Mouse (Mus musculus): ENCODE results near the gene Dcaf4. TPM values are rescaled to one million over a fixed set of nuclear protein-coding genes. Genes with fewer than 3 reads are reported as not detected.

Dcaf4 gene
- total and polyA plus RNA-seq, 3 experiments: 11.9 to 17.2 (median 13.6) TPM

DNA sequence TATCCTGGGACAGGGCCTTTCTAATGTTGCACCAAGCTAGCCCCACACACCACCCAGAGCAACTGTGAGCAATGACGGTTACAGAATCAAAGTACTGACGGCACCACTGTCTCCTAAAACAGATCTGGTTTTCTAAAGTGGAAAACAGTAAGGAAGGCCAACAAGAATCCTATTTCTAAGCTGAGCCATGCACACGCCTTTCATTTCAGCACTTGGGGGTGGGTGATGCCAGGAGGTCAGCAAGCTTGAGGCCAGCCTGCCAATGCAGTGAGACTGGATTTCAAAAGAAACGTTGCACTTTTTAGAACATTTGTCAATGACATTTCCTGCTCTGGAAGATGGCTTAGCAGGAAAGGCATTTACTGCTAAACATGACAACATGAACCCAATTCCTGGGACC lies 33.5 kb downstream of the Dcaf4 start:
- H3K27me3 ChIP-seq (ENCODE audit: control insufficient read depth, insufficient read depth, low read length): no peaks in the 10 kb centered on the region
- H3K36me3 ChIP-seq (ENCODE audit: control insufficient read depth, insufficient read depth, low read length): no peaks in the 10 kb centered on the region
- no peak for TF ChIP-seq CTCF (IDR thresholded peaks at IDR 0.05)
- TF ChIP-seq POLR2A (IDR thresholded peaks at IDR 0.05; ENCODE audit: insufficient read depth, low read depth, low read length): no peak
- TF ChIP-seq EP300 (IDR thresholded peaks at IDR 0.05; ENCODE audit: insufficient read depth, low read depth, low read length): no peak
- H3K4me1 ChIP-seq (ENCODE audit: control insufficient read depth, insufficient read depth, low read length): no peaks in the 10 kb centered on the region
- 74% methylated on average over 4 of the region's 4 CpGs for WGBS
- H3K4me3 ChIP-seq: no peak overlapping the region
- no peak overlapping the region for H3K27ac ChIP-seq
- intact Hi-C loops (cut with DNase I): no loop called here
- H3K79me2 ChIP-seq (replicated peaks; ENCODE audit: control insufficient read depth, insufficient read depth, low read length): no peaks in the 10 kb centered on the region
- H3K9ac ChIP-seq (ENCODE audit: low read depth, low read length): no peak overlapping the region
- DNase-seq: no peak

DNA sequence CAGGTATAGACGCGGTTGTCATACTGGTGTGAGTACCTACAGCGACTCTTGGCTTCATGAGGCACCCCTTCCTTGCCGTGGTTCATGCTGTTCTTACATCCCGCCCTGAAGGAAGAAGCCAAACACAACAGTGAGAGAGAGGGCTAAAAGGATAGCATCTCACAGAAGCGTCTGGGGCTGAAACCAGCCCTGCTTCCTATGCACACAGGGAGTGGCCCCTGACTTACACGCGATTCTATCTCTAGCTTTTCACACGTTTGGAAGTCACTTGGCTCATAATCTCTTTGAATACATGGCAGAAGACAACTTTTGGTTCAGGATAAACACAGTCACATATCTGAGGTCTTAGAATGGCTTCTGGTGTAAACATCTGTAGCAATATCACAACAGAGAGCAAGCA lies 35.3 kb downstream of the Dcaf4 start:
- Histone ChIP-seq H3K4me3 (no peak overlapping the region), H3K27me3 (ENCODE audit: control insufficient read depth, insufficient read depth, low read length) (no peaks in the 10 kb centered on the region), H3K79me2 (replicated peaks; ENCODE audit: control insufficient read depth, insufficient read depth, low read length) (no peaks in the 10 kb centered on the region), H3K9ac (ENCODE audit: low read depth, low read length) (no peak overlapping the region), H3K36me3 (ENCODE audit: control insufficient read depth, insufficient read depth, low read length) (no peaks in the 10 kb centered on the region), H3K27ac (no peak overlapping the region), H3K4me1 (ENCODE audit: control insufficient read depth, insufficient read depth, low read length) (no peaks in the 10 kb centered on the region)
- 54% methylated on average over 9 of the region's 9 CpGs for WGBS
- intact Hi-C loops (cut with DNase I): no loop called here
- no peak for TF ChIP-seq EP300 (IDR thresholded peaks at IDR 0.05; ENCODE audit: insufficient read depth, low read depth, low read length)
- TF ChIP-seq CTCF (IDR thresholded peaks at IDR 0.05): no peak
- no peak for TF ChIP-seq POLR2A (IDR thresholded peaks at IDR 0.05; ENCODE audit: insufficient read depth, low read depth, low read length)
- no peak for DNase-seq

DNA sequence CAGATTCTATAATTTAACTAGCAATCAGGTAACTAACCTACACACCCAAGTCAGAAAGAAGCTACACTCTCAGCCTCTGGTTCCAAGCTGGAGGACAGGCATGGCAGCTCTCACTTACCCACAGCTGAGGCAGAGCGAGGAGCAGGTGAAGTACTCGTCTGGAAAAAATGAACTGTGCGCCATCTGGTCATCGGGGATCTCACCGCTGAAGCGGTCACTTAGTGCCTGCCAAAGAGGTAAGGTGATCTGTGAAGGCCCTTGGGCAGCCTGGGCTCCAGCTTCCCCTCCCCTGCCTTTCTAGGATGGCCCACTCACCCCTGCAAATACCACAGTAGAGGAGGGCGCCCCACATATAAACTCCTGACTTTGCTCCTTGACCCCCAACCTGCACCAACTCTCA lies 38.2 kb downstream of the Dcaf4 start:
- H3K79me2 ChIP-seq (replicated peaks; ENCODE audit: control insufficient read depth, insufficient read depth, low read length): no peaks in the 10 kb centered on the region
- no peaks in the 10 kb centered on the region for H3K27me3 ChIP-seq (ENCODE audit: control insufficient read depth, insufficient read depth, low read length)
- H3K36me3 ChIP-seq (ENCODE audit: control insufficient read depth, insufficient read depth, low read length): no peaks in the 10 kb centered on the region; the same call in 1 of the 2 replicates
- TF ChIP-seq POLR2A (IDR thresholded peaks at IDR 0.05; ENCODE audit: insufficient read depth, low read depth, low read length) (no peak), CTCF (IDR thresholded peaks at IDR 0.05) (no peak), EP300 (IDR thresholded peaks at IDR 0.05; ENCODE audit: insufficient read depth, low read depth, low read length) (no peak)
- 96% methylated on average over 7 of the region's 7 CpGs for WGBS
- H3K4me3 ChIP-seq: no peak overlapping the region
- intact Hi-C loops (cut with DNase I): no loop called here
- DNase-seq: no peak
- H3K9ac ChIP-seq (ENCODE audit: low read depth, low read length): no peak overlapping the region
- no peak overlapping the region for H3K27ac ChIP-seq
- H3K4me1 ChIP-seq (ENCODE audit: control insufficient read depth, insufficient read depth, low read length): no peaks in the 10 kb centered on the region

DNA sequence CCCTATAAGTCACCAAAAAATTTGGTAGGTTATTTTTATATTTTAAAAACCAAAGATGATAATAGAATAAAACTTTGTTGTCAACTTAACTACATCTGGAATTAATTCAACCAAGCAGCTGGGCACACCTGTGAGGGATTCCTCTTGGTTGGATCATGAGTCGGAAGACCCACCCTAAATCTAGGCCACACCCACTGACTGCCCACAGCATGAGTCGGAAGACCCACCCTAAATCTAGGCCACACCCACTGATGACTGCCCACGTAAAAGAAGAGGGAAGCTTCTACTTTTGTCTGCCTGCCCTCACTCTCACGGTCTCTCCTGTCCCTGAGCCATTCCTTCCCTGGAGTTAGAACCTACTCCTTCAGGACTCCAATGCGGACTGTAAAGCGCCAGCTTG lies 39.9 kb downstream of the Dcaf4 start:
- no peak for DNase-seq

DNA sequence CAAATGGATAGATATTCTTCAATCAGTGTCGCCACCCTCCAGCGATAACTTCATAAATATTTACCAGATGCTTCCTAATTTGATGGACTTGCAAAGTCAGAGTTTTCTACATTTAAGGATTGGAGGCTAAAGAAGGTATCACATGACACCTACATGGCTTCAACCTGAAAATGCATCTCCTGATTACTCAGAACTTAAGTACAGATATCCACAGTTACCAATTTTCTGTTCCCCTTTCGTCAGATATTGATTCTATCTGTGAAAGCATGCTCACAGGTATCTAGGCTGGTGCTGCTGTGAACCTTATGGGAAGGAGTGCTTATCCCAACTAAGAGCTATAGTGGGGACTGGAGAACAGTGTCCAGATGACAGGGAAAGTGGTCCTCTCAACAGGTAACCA lies 42.3 kb downstream of the Dcaf4 start:
- intact Hi-C loops (cut with DNase I): no loop called here
- H3K9ac ChIP-seq (ENCODE audit: low read depth, low read length): no peak overlapping the region
- TF ChIP-seq EP300 (IDR thresholded peaks at IDR 0.05; ENCODE audit: insufficient read depth, low read depth, low read length) (no peak), CTCF (IDR thresholded peaks at IDR 0.05) (no peak), POLR2A (IDR thresholded peaks at IDR 0.05; ENCODE audit: insufficient read depth, low read depth, low read length) (no peak)
- H3K4me3 ChIP-seq: no peak overlapping the region
- H3K27me3 ChIP-seq (ENCODE audit: control insufficient read depth, insufficient read depth, low read length): no peaks in the 10 kb centered on the region
- H3K4me1 ChIP-seq (ENCODE audit: control insufficient read depth, insufficient read depth, low read length): no peaks in the 10 kb centered on the region
- 95% methylated on average over 3 of the region's 3 CpGs for WGBS
- no peaks in the 10 kb centered on the region; the same call in 1 of the 2 replicates for H3K36me3 ChIP-seq (ENCODE audit: control insufficient read depth, insufficient read depth, low read length)
- no peak for DNase-seq
- H3K79me2 ChIP-seq (replicated peaks; ENCODE audit: control insufficient read depth, insufficient read depth, low read length): no peaks in the 10 kb centered on the region
- H3K27ac ChIP-seq: no peak overlapping the region

More for the DNA sequence above, 39.9 kb downstream of the Dcaf4 start:
- Histone ChIP-seq H3K4me1 (ENCODE audit: control insufficient read depth, insufficient read depth, low read length) (no peaks in the 10 kb centered on the region), H3K4me3 (no peak overlapping the region), H3K36me3 (ENCODE audit: control insufficient read depth, insufficient read depth, low read length) (no peaks in the 10 kb centered on the region; the same call in 1 of the 2 replicates), H3K9ac (ENCODE audit: low read depth, low read length) (no peak overlapping the region), H3K79me2 (replicated peaks; ENCODE audit: control insufficient read depth, insufficient read depth, low read length) (no peaks in the 10 kb centered on the region), H3K27me3 (ENCODE audit: control insufficient read depth, insufficient read depth, low read length) (no peaks in the 10 kb centered on the region), H3K27ac (no peak overlapping the region)
- no peak for TF ChIP-seq EP300 (IDR thresholded peaks at IDR 0.05; ENCODE audit: insufficient read depth, low read depth, low read length)
- TF ChIP-seq POLR2A (IDR thresholded peaks at IDR 0.05; ENCODE audit: insufficient read depth, low read depth, low read length): no peak
- no peak for TF ChIP-seq CTCF (IDR thresholded peaks at IDR 0.05)
- WGBS: 76% methylated on average over 6 of the region's 6 CpGs
- intact Hi-C loops (cut with DNase I): no loop called here

DNA sequence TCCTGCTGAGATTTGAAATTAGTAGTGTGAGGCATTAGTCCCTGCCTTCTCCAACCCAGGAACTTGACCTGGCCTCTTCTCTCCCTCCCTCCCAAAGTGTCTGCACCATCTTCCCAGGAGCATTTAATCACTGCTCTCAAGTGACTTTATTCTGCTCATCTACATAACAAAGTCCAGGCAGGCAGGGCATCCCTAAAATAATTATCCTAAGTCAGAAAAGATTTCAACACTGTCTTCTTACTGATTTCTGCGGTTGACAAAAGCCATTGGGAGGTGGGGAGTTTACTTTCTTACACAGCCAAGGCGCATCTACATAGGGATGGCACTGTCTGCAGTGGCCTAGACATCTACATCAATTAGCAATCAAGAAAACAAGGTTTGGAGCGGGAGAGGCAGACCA lies 49.6 kb downstream of the Dcaf4 start:
- intact Hi-C loops (cut with DNase I): no loop called here
- no peak for DNase-seq
- Histone ChIP-seq H3K9ac (ENCODE audit: low read depth, low read length) (no peak overlapping the region), H3K27ac (no peak overlapping the region), H3K4me3 (no peak overlapping the region), H3K36me3 (ENCODE audit: control insufficient read depth, insufficient read depth, low read length) (peaks cover 3% of the 10 kb centered on the region; the same call in 1 of the 2 replicates), H3K79me2 (replicated peaks; ENCODE audit: control insufficient read depth, insufficient read depth, low read length) (no peaks in the 10 kb centered on the region), H3K27me3 (ENCODE audit: control insufficient read depth, insufficient read depth, low read length) (no peaks in the 10 kb centered on the region), H3K4me1 (ENCODE audit: control insufficient read depth, insufficient read depth, low read length) (no peaks in the 10 kb centered on the region)
- 90% methylated on average over 3 of the region's 3 CpGs for WGBS
- TF ChIP-seq CTCF (IDR thresholded peaks at IDR 0.05) (no peak), EP300 (IDR thresholded peaks at IDR 0.05; ENCODE audit: insufficient read depth, low read depth, low read length) (no peak), POLR2A (IDR thresholded peaks at IDR 0.05; ENCODE audit: insufficient read depth, low read depth, low read length) (no peak)

Measured in heart, adult 2 months (tissue).